Mouse (Mus musculus) lung, adult 2 months (tissue): Measurements from ENCODE around the gene Ripor2. TPM values are rescaled to one million over a fixed set of nuclear protein-coding genes. Genes with fewer than 3 reads are reported as not detected.

ENCODE experiments used
- DNase-seq: peaks from one replicate; pipeline ENCODE4 v3.0.0; 2022
- H3K4me1 ChIP-seq: fragments of 200-500 bp; 2 replicates; pipeline ENCODE4 v1.6.1; 2011; ENCODE audit warnings: low read length; ENCODE audit not compliant: control insufficient read depth, insufficient read depth
- H3K4me3 ChIP-seq: fragments of 200-500 bp; replicated peaks from 2 replicates; pipeline ENCODE3; 2011; ENCODE audit warnings: low read depth, mild to moderate bottlenecking, control low read depth, low read length; ENCODE audit errors: extremely low read depth
- CTCF ChIP-seq: fragments of 200-500 bp; IDR thresholded peaks from 2 replicates; pipeline ENCODE4 v1.5.1; 2011; ENCODE audit warnings: mild to moderate bottlenecking, low read length, control low read depth; ENCODE audit not compliant: insufficient read depth
- POLR2A ChIP-seq: fragments of 200-500 bp; IDR thresholded peaks from 2 replicates; pipeline ENCODE4 v1.6.1; 2011; ENCODE audit warnings: low read depth, mild to moderate bottlenecking, control low read depth, low read length, borderline replicate concordance; ENCODE audit errors: extremely low read depth
- WGBS: fragments of 180-500 bp; shearing (Covaris S2); methylation state at CpG from one replicate; pipeline ENCODE4 v1.1.7; 2018; 5-methylcytosine and 5-hydroxymethylcytosine counted together
- polyA plus RNA-seq: library from polyadenylated mRNA; depleted of rRNA; stranded (reverse); fragments of >200 nt; gene quantifications from 2 replicates; pipeline ENCODE4 v1.2.3, GENCODE M21; 2012

Ripor2 gene
- polyA plus RNA-seq, 1 experiment, result 8.8 TPM

- Histone ChIP-seq H3K4me1 (no peaks in the 10 kb centered on the region), H3K4me3 (no peak overlapping the region)
- no peak for DNase-seq
- TF ChIP-seq CTCF (no peak), POLR2A (no peak)
- 83% methylated on average over 5 of the region's 5 CpGs for WGBS
Observed at GRCm38 (mm10) chr13:24734502-24734901, 152.5 kb downstream of the Ripor2 start.

- DNase-seq, result no peak
- no peak overlapping the region for H3K4me3 ChIP-seq
- 59% methylated on average over 6 of the region's 6 CpGs for WGBS
- no peaks in the 10 kb centered on the region for H3K4me1 ChIP-seq
- TF ChIP-seq CTCF (no peak), POLR2A (no peak)
Observed at GRCm38 (mm10) chr13:24735608-24736131, 153.7 kb downstream of the Ripor2 start.

GRCm38 (mm10) chr13:24741028-24741427 lies 159.0 kb downstream of the Ripor2 start, which contains the start of gene Armh2:
TSS of gene Armh2 (plus strand) at chr13:24741232.
- no peak within 1 kb of the TSS for H3K4me3 ChIP-seq
- 92% methylated on average over 10 of the region's 10 CpGs for WGBS
- no peaks in the 10 kb centered on the region for H3K4me1 ChIP-seq
- no peak for DNase-seq
- TF ChIP-seq POLR2A (no peak), CTCF (no peak)

GRCm38 (mm10) chr13:24747823-24748222 lies 165.8 kb downstream of the Ripor2 start:
- 59% methylated on average over 3 of the region's 3 CpGs for WGBS
- TF ChIP-seq CTCF, result no peak
- no peak for TF ChIP-seq POLR2A
- DNase-seq, result no peak

GRCm38 (mm10) chr13:24750807-24751206 lies 168.8 kb downstream of the Ripor2 start:
- WGBS, result 95% methylated on average over 8 of the region's 8 CpGs
- no peak for TF ChIP-seq CTCF
- no peak for TF ChIP-seq POLR2A
- Histone ChIP-seq H3K4me1 (no peaks in the 10 kb centered on the region), H3K4me3 (no peak overlapping the region)
- DNase-seq, result no peak

More at GRCm38 (mm10) chr13:24747823-24748222, 165.8 kb downstream of the Ripor2 start:
- no peaks in the 10 kb centered on the region for H3K4me1 ChIP-seq
- no peak overlapping the region for H3K4me3 ChIP-seq

- WGBS, result 80% methylated on average over 8 of the region's 8 CpGs
- no peak overlapping the region for H3K4me3 ChIP-seq
- no peak for TF ChIP-seq POLR2A
- TF ChIP-seq CTCF, result no peak
- no peak for DNase-seq
- no peaks in the 10 kb centered on the region for H3K4me1 ChIP-seq
Observed at GRCm38 (mm10) chr13:24751396-24751795, 169.4 kb downstream of the Ripor2 start.

GRCm38 (mm10) chr13:24756756-24757155 lies 174.8 kb downstream of the Ripor2 start:
- H3K4me3 ChIP-seq, result no peak overlapping the region
- WGBS, result 96% methylated on average over 3 of the region's 3 CpGs
- DNase-seq, result no peak
- TF ChIP-seq CTCF, result no peak
- TF ChIP-seq POLR2A, result no peak
- H3K4me1 ChIP-seq, result no peaks in the 10 kb centered on the region; the same call in 1 of the 2 replicates

- 64% methylated on average over 12 of the region's 12 CpGs for WGBS
- no peaks in the 10 kb centered on the region; the same call in 1 of the 2 replicates for H3K4me1 ChIP-seq
- TF ChIP-seq POLR2A (no peak), CTCF (no peak)
- no peak overlapping the region for H3K4me3 ChIP-seq
- DNase-seq, result no peak
Observed at GRCm38 (mm10) chr13:24757820-24758564, 176.0 kb downstream of the Ripor2 start.

- DNase-seq, result no peak
- Histone ChIP-seq H3K4me1 (no peaks in the 10 kb centered on the region; the same call in 1 of the 2 replicates), H3K4me3 (no peak overlapping the region)
- 79% methylated on average over 10 of the region's 10 CpGs for WGBS
- TF ChIP-seq POLR2A, result no peak
- TF ChIP-seq CTCF, result no peak
Observed at GRCm38 (mm10) chr13:24759451-24759850, 177.5 kb downstream of the Ripor2 start.
